Mouse (Mus musculus): ENCODE results near the gene Mansc1. TPM values are rescaled to one million over a fixed set of nuclear protein-coding genes. Genes with fewer than 3 reads are reported as not detected.

The Mansc1 gene
- polyA plus RNA-seq, 1 experiment from 2014 or later, result 9.9 TPM

DNA sequence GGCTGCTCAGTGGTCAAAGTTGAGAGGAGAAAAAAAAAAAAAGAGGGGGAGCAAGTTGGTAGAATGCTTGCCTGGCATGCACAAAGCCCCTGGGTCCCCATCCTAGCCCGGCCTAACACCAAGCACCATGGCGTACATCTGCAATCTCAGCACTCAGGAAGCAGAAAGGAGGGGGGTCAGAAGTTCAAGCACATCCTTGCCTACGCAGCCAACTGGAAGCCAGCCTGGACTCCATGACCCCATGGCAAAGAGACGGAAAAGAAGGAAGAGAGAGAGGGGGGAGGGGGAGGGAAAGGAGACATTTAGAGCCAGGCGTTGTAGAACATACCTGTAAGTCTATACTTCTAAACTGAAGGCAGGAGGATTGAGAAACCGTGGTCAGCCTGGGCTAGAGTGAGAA is 25.7 kb downstream of the Mansc1 start:
- 26% methylated on average over 6 of the region's 6 CpGs for WGBS
- Histone ChIP-seq H3K9ac (replicated peaks; ENCODE audit: low read depth) (no peak overlapping the region), H3K9me3 (ENCODE audit: low read length) (no peaks in the 10 kb centered on the region), H3K27ac (ENCODE audit: low read length) (peak overlapping the region; percentile 26; the same call in 1 of the 2 replicates), H3K27me3 (replicated peaks; ENCODE audit: insufficient read depth, low read length) (no peaks in the 10 kb centered on the region), H3K4me1 (ENCODE audit: insufficient read depth, low read depth, low read length) (no peaks in the 10 kb centered on the region), H3K4me2 (replicated peaks; ENCODE audit: low read depth, low read length) (0 out of 2 replicates have a peak overlapping the region, but pooled peaks have one; percentile 17), H3K4me3 (ENCODE audit: low read depth, low read length) (no peak overlapping the region), H3K36me3 (ENCODE audit: insufficient read depth, low read length) (no peaks in the 10 kb centered on the region)
- TF ChIP-seq EP300 (IDR thresholded peaks at IDR 0.05) (no peak), CTCF (IDR thresholded peaks at IDR 0.05) (no peak)
- DNase-seq (ENCODE audit: low spot score) (peak; percentile 51), ATAC-seq (peak; percentile 58)

DNA sequence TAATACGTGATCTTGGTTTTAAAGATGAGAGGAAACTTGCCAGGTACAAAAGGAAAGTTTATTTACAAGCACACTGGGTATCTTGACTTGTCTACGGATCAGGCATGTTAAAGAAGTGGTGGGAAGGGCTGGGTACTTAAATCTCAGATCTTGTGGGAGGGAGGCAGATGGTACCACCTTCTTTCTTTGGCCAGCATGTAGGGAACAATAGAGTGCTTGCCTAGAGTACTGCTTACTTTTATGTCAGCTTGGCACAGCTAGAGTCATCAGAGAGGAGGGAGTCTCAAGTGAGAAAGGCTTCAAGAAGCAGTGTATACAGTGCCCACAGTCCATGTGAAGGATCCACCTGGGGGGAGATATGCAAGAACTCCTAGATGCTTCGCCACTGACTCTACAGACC is 27.1 kb downstream of the Mansc1 start:
- Histone ChIP-seq H3K36me3 (ENCODE audit: insufficient read depth, low read length) (no peaks in the 10 kb centered on the region), H3K9ac (replicated peaks; ENCODE audit: low read depth) (no peak overlapping the region), H3K27me3 (replicated peaks; ENCODE audit: insufficient read depth, low read length) (no peaks in the 10 kb centered on the region), H3K4me2 (replicated peaks; ENCODE audit: low read depth, low read length) (no peak overlapping the region), H3K9me3 (ENCODE audit: low read length) (no peaks in the 10 kb centered on the region), H3K4me1 (ENCODE audit: insufficient read depth, low read depth, low read length) (no peaks in the 10 kb centered on the region), H3K27ac (ENCODE audit: low read length) (no peak overlapping the region), H3K4me3 (ENCODE audit: low read depth, low read length) (no peak overlapping the region)
- DNase-seq (ENCODE audit: low spot score) (no peak), ATAC-seq (no peak)
- 86% methylated on average over 3 of the region's 3 CpGs for WGBS
- TF ChIP-seq CTCF (IDR thresholded peaks at IDR 0.05) (no peak), EP300 (IDR thresholded peaks at IDR 0.05) (no peak)

DNA sequence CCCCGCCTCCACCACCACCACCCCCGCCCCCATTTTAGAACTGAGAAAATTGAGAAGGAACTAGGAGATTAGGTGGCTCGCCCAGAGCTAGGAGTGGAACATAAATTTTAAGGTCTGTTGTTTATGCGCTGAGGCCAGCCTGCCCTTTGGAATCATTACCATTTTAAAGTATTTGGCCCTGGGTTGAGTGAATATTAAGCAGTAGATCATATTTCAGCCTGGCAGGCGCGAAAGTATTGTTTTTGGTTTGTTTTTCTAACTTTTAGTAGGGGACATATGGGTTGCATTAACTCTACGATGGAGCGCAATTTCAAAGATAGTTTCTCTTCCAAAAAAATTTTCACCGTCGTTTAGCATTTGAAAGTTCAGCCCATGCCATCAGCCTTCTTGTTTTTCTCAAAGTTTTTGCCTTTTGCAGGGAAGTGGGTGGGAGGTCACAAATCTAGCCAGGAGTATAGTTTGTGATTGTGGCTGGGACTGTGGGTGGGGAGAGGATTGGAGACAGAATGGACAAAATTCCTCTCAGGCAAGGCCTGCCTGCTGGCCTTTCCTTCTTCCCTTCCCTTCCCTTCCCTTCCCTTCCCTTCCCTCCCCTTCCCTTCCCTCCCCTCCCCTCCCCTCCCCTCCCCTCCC is 29.8 kb downstream of the Mansc1 start:
- Histone ChIP-seq H3K36me3 (ENCODE audit: insufficient read depth, low read length) (no peaks in the 10 kb centered on the region), H3K4me1 (ENCODE audit: insufficient read depth, low read depth, low read length) (no peaks in the 10 kb centered on the region), H3K27me3 (replicated peaks; ENCODE audit: insufficient read depth, low read length) (no peaks in the 10 kb centered on the region), H3K9me3 (ENCODE audit: low read length) (no peaks in the 10 kb centered on the region), H3K4me2 (replicated peaks; ENCODE audit: low read depth, low read length) (no peak overlapping the region), H3K27ac (ENCODE audit: low read length) (no peak overlapping the region), H3K9ac (replicated peaks; ENCODE audit: low read depth) (no peak overlapping the region), H3K4me3 (ENCODE audit: low read depth, low read length) (no peak overlapping the region)
- TF ChIP-seq EP300 (IDR thresholded peaks at IDR 0.05) (no peak), CTCF (IDR thresholded peaks at IDR 0.05) (no peak)
- ATAC-seq (no peak), DNase-seq (ENCODE audit: low spot score) (no peak)
- 48% methylated on average over 10 of the region's 10 CpGs for WGBS

DNA sequence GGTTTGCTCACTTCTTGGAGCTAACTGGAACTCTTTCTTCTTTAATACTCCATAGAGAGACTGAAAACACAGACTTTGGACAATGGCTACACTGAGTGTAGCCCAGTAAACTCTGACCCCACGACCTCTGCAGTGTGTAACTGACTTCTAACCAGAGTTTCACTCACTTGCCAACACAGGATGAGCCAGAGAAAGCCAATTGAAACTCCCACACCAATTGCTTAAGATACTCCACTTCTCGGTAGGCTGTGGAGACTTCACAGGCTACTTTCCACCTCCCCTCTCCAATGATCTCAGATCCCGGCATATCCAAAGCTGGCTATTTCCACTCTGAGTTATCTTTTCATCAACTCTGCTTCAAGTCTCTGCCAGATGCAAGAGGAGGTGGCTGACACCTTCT is 30.5 kb downstream of the Mansc1 start:
- H3K4me2 ChIP-seq (replicated peaks; ENCODE audit: low read depth, low read length), result no peak overlapping the region
- 36% methylated on average over 3 of the region's 3 CpGs for WGBS

DNA sequence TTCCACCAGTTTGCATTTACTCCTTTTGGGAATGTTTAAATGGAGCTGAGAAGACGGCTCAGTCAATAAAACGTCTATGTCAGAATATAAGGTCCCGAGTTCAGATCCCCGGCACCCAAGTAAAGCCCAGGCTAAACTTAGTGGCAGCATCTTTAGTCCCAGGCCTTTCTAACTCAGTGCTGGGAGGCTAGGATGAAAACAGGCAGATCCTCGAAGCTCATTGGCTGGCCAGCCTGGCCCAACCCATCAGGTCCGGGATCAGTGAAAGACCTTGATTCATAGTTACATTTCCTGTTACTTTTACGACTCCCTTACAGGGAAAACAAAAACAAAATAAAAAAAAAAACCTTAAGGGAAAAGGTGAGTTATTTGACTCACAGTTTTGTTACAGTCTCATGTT is 31.2 kb downstream of the Mansc1 start:
- H3K9ac ChIP-seq (replicated peaks; ENCODE audit: low read depth), result no peak overlapping the region
- no peak for TF ChIP-seq CTCF (IDR thresholded peaks at IDR 0.05)
- no peak for TF ChIP-seq EP300 (IDR thresholded peaks at IDR 0.05)
- H3K4me3 ChIP-seq (ENCODE audit: low read depth, low read length), result no peak overlapping the region
- ATAC-seq, result no peak
- H3K9me3 ChIP-seq (ENCODE audit: low read length), result no peaks in the 10 kb centered on the region
- no peak overlapping the region for H3K4me2 ChIP-seq (replicated peaks; ENCODE audit: low read depth, low read length)
- no peaks in the 10 kb centered on the region for H3K27me3 ChIP-seq (replicated peaks; ENCODE audit: insufficient read depth, low read length)
- no peaks in the 10 kb centered on the region for H3K36me3 ChIP-seq (ENCODE audit: insufficient read depth, low read length)
- H3K4me1 ChIP-seq (ENCODE audit: insufficient read depth, low read depth, low read length), result no peaks in the 10 kb centered on the region
- 58% methylated on average over 7 of the region's 7 CpGs for WGBS
- no peak overlapping the region for H3K27ac ChIP-seq (ENCODE audit: low read length)
- no peak for DNase-seq (ENCODE audit: low spot score)

More for the DNA sequence above, 30.5 kb downstream of the Mansc1 start:
- no peak for DNase-seq (ENCODE audit: low spot score)
- H3K9ac ChIP-seq (replicated peaks; ENCODE audit: low read depth), result no peak overlapping the region
- H3K27ac ChIP-seq (ENCODE audit: low read length), result no peak overlapping the region
- no peak for ATAC-seq
- no peak overlapping the region for H3K4me3 ChIP-seq (ENCODE audit: low read depth, low read length)
- H3K4me1 ChIP-seq (ENCODE audit: insufficient read depth, low read depth, low read length), result no peaks in the 10 kb centered on the region
- no peaks in the 10 kb centered on the region for H3K27me3 ChIP-seq (replicated peaks; ENCODE audit: insufficient read depth, low read length)
- no peaks in the 10 kb centered on the region for H3K36me3 ChIP-seq (ENCODE audit: insufficient read depth, low read length)
- no peaks in the 10 kb centered on the region for H3K9me3 ChIP-seq (ENCODE audit: low read length)
- TF ChIP-seq CTCF (IDR thresholded peaks at IDR 0.05) (no peak), EP300 (IDR thresholded peaks at IDR 0.05) (no peak)

DNA sequence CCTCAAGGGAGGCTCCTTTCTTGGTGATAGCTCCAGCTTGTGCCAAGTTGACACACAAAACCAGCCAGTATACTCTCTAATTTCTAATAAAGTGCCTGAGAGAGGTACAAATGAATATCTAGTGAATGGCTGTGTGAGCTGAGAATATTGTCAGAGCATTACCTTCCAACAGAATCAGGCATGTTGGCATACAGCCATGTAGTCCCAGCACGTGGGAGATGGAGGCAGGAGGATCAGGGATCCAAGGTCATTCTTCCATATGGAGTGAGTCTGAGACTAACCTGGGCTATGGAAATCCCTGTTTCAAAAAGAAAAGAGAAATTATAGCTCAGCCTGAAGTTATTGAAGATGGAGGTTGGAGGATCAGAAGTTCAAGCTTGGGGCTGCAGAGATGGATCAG is 33.0 kb downstream of the Mansc1 start:
- TF ChIP-seq CTCF (IDR thresholded peaks at IDR 0.05) (no peak), EP300 (IDR thresholded peaks at IDR 0.05) (no peak)
- 53% methylated on average over 1 of the region's 1 CpGs for WGBS
- no peak for ATAC-seq
- Histone ChIP-seq H3K9ac (replicated peaks; ENCODE audit: low read depth) (no peak overlapping the region), H3K9me3 (ENCODE audit: low read length) (no peaks in the 10 kb centered on the region), H3K36me3 (ENCODE audit: insufficient read depth, low read length) (no peaks in the 10 kb centered on the region), H3K27ac (ENCODE audit: low read length) (no peak overlapping the region), H3K27me3 (replicated peaks; ENCODE audit: insufficient read depth, low read length) (no peaks in the 10 kb centered on the region), H3K4me2 (replicated peaks; ENCODE audit: low read depth, low read length) (no peak overlapping the region), H3K4me3 (ENCODE audit: low read depth, low read length) (no peak overlapping the region), H3K4me1 (ENCODE audit: insufficient read depth, low read depth, low read length) (no peaks in the 10 kb centered on the region; the same call in 1 of the 2 replicates)
- DNase-seq (ENCODE audit: low spot score), result no peak
